Mouse (Mus musculus) intestine, embryonic 15.5 days (tissue): Measurements from ENCODE around the gene Rab3a. TPM values are rescaled to one million over a fixed set of nuclear protein-coding genes. Genes with fewer than 3 reads are reported as not detected.

Experiments
- ATAC-seq: fragments of 200-750 bp; cut with Nextera tagmentation; 2 replicates; pipeline ENCODE4 v1.8.0; 2017; ENCODE audit warnings: moderate TSS enrichment, moderate library complexity
- H3K27ac ChIP-seq: fragments of 300-500 bp; sonication (generic); 2 replicates; pipeline ENCODE4 v1.5.1; 2015; ENCODE audit warnings: mild to moderate bottlenecking, inconsistent platforms
- H3K27me3 ChIP-seq: fragments of 300-500 bp; sonication (generic); replicated peaks from 2 replicates; pipeline ENCODE4 v1.6.1; 2015; ENCODE audit warnings: inconsistent platforms
- H3K36me3 ChIP-seq: fragments of 300-500 bp; sonication (generic); 2 replicates; pipeline ENCODE4 v1.6.1; 2015; ENCODE audit warnings: inconsistent platforms
- H3K4me1 ChIP-seq: fragments of 300-500 bp; sonication (generic); replicated peaks from 2 replicates; pipeline ENCODE4 v1.6.1; 2015; ENCODE audit warnings: inconsistent platforms
- H3K4me2 ChIP-seq: fragments of 300-500 bp; sonication (generic); replicated peaks from 2 replicates; pipeline ENCODE4 v1.6.1; 2015; ENCODE audit warnings: mild to moderate bottlenecking, inconsistent platforms
- H3K4me3 ChIP-seq: fragments of 300-500 bp; sonication (generic); replicated peaks from 2 replicates; pipeline ENCODE4 v1.5.1; 2015; ENCODE audit warnings: inconsistent platforms
- H3K9ac ChIP-seq: fragments of 300-500 bp; sonication (generic); 2 replicates; pipeline ENCODE4 v1.6.1; 2015; ENCODE audit warnings: inconsistent platforms
- H3K9me3 ChIP-seq: fragments of 300-500 bp; sonication (generic); 2 replicates; pipeline ENCODE4 v1.6.1; 2016; ENCODE audit warnings: inconsistent platforms
- WGBS: fragments of 180-500 bp; shearing (Covaris S2); methylation state at CpG from one replicate; pipeline ENCODE4 v1.1.7; 2015; 5-methylcytosine and 5-hydroxymethylcytosine counted together
- polyA plus RNA-seq: library from polyadenylated mRNA; unstranded; fragments of >200 nt; fragmentation: Nextera tagmentation; extraction: Ambion mirVana; gene quantifications from 2 replicates; pipeline ENCODE4 v1.2.1, GENCODE M21; 2015

The Rab3a gene
- polyA plus RNA-seq, 1 experiment from 2014 or later = 24.0 TPM

DNA sequence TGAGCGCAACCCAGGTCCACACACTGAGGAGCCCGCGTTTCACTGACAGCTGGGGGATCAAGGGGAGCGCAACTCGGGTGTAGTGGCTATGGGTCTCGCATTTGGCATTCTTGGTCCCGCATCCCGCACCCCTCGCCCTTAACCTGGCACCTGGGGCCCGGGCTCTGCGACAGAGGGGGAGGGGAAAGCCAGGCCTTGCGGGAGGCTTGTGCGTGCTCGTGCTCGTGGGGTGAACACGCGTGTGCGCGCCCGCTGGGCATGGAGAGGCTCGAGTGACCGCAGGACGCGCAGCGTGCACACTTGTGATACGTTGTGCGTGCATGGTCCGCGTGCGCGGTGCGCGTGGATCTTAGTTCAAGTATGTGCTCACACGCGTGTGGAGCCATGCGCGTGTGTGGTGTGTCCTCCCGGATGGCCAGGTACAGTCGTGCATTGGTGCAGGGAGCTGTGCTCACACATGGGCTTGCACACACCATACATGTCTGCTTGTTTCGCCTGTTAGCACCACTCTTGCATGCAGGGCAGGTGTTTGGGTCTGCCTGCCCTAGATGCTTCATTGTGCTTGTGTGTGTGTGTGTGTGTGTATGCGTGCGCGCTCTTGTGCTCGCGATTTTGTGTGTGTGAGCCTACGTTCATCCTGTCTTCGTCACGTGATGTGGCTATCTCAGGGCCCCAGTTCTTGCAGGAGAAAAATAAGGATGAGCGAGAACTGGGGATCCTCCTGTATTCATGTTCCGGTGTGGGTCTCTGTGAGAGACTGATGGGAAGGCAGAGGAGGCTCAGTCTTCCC, 587 bp downstream of the Rab3a start:
- H3K27me3 ChIP-seq = no peaks in the 10 kb centered on the region
- WGBS = 12% methylated on average over 50 of the region's 50 CpGs
- no peak; the same call in 1 of the 2 replicates for ATAC-seq
- peaks cover 14% of the 10 kb centered on the region for H3K36me3 ChIP-seq
- peak overlapping the region; percentile 36 for H3K27ac ChIP-seq
- peak overlapping the region; percentile 62 for H3K9ac ChIP-seq
- peak overlapping the region; percentile 59 for H3K4me3 ChIP-seq
- H3K4me2 ChIP-seq = peak overlapping the region; percentile 85
- no peaks in the 10 kb centered on the region for H3K9me3 ChIP-seq
- peaks cover 43% of the 10 kb centered on the region for H3K4me1 ChIP-seq

GRCm38 (mm10) chr8:70755661-70756475, 1.4 kb downstream of the Rab3a start:
- Histone ChIP-seq H3K4me3 (peak overlapping the region; percentile 59), H3K9ac (peak overlapping the region; percentile 62; the same call in 1 of the 2 replicates), H3K9me3 (no peaks in the 10 kb centered on the region), H3K27me3 (no peaks in the 10 kb centered on the region), H3K4me1 (peaks cover 49% of the 10 kb centered on the region), H3K27ac (no peak overlapping the region), H3K36me3 (peaks cover 14% of the 10 kb centered on the region), H3K4me2 (peak overlapping the region; percentile 85)
- 81% methylated on average over 24 of the region's 24 CpGs for WGBS
- no peak for ATAC-seq

DNA sequence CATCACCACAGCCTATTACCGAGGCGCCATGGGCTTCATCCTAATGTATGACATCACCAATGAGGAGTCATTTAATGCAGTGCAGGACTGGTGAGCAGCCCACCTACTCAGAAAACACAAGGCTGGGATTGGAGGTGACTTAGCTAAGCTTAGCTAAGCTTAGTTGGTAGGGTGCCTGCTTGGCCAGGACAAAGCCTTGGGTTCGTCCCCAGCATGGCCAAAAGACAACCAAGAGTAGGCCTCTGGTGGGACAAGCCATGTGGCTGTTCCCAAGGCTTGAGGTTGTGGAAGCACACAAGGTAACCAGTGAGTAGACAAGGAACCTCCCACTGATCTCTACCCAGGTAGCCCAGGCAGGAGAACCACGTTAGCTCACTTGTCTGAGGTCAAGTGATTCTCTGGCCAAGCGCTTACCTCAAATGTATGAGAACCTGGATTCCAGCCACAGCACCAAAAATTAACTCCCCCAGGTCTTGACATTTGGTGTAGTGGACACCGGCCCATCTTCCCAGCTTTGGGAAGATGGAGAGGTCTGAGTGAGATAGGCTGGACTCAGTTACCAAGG, 2.1 kb downstream of the Rab3a start:
- H3K4me3 ChIP-seq = no peak overlapping the region
- no peaks in the 10 kb centered on the region for H3K9me3 ChIP-seq
- ATAC-seq = no peak
- no peak overlapping the region for H3K9ac ChIP-seq
- no peaks in the 10 kb centered on the region for H3K27me3 ChIP-seq
- peaks cover 50% of the 10 kb centered on the region for H3K4me1 ChIP-seq
- no peak overlapping the region for H3K27ac ChIP-seq
- peaks cover 14% of the 10 kb centered on the region for H3K36me3 ChIP-seq
- WGBS = 93% methylated on average over 6 of the region's 6 CpGs
- H3K4me2 ChIP-seq = no peak overlapping the region

- Histone ChIP-seq H3K9ac (no peak overlapping the region), H3K9me3 (no peaks in the 10 kb centered on the region), H3K4me2 (no peak overlapping the region), H3K4me3 (no peak overlapping the region), H3K36me3 (peaks cover 14% of the 10 kb centered on the region), H3K27me3 (no peaks in the 10 kb centered on the region), H3K4me1 (peaks cover 45% of the 10 kb centered on the region), H3K27ac (no peak overlapping the region)
- ATAC-seq = no peak
- 76% methylated on average over 22 of the region's 22 CpGs for WGBS
These were observed 3.2 kb downstream of the Rab3a start for GRCm38 (mm10) chr8:70757523-70758307.

DNA sequence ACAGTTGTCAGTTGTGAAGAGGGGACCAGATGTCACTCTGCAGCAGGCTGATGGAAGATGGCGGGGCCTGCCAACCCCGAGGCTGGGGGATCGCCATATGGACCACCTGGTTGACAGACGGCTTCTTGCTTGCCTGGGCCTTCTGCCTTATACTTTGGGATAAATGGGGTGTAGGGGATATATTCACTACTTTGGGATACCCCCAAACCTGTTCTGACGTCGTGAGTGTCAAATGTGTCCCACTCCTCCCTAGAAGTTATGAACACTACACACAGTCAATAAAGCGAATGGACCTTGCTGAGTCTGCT, 3.8 kb downstream of the Rab3a start:
- H3K9ac ChIP-seq = no peak overlapping the region
- H3K4me3 ChIP-seq = no peak overlapping the region
- no peaks in the 10 kb centered on the region for H3K27me3 ChIP-seq
- 87% methylated on average over 7 of the region's 7 CpGs for WGBS
- no peaks in the 10 kb centered on the region for H3K9me3 ChIP-seq
- peaks cover 42% of the 10 kb centered on the region for H3K4me1 ChIP-seq
- peaks cover 17% of the 10 kb centered on the region for H3K36me3 ChIP-seq
- H3K4me2 ChIP-seq = no peak overlapping the region
- no peak for ATAC-seq
- no peak overlapping the region for H3K27ac ChIP-seq

- H3K4me1 ChIP-seq = peaks cover 42% of the 10 kb centered on the region
- 0 out of 2 replicates have a peak overlapping the region, but pooled peaks have one; percentile 94 for H3K4me2 ChIP-seq
- H3K4me3 ChIP-seq = no peak overlapping the region
- 65% methylated on average over 19 of the region's 19 CpGs for WGBS
- no peaks in the 10 kb centered on the region for H3K27me3 ChIP-seq
- no peaks in the 10 kb centered on the region for H3K9me3 ChIP-seq
- ATAC-seq = no peak
- H3K36me3 ChIP-seq = peaks cover 17% of the 10 kb centered on the region
- no peak overlapping the region for H3K9ac ChIP-seq
- H3K27ac ChIP-seq = no peak overlapping the region
These were observed 4.4 kb downstream of the Rab3a start for GRCm38 (mm10) chr8:70758616-70759561.

DNA sequence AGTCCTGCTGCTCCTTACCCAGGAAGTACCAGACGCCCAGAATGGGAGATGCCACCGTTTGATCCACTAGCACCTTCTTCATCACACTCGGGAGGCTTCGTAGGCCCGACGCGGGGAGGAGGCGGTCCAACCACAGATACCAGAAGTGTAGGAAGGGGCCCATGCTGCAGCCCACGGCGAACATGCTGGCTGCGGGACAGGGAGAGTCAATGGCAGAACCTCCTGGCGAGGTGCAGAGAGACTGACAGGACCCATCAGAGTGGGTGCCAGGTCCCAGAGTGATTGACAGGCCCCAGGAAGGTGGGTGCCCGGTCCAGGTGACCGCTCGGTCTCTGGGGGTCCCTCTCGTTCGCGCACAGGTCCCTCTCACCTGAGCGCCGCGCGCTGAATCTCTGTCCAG, 5.9 kb downstream of the Rab3a start:
- H3K9ac ChIP-seq = peak overlapping the region; percentile 84
- peak overlapping the region; percentile 76 for H3K27ac ChIP-seq
- peaks cover 17% of the 10 kb centered on the region for H3K36me3 ChIP-seq
- under 1% methylated on average over 22 of the region's 22 CpGs for whole genome bisulfite sequencing
- H3K27me3 ChIP-seq = no peaks in the 10 kb centered on the region
- peak overlapping the region; percentile 94 for H3K4me2 ChIP-seq
- H3K4me1 ChIP-seq = peaks cover 49% of the 10 kb centered on the region
- H3K9me3 ChIP-seq = no peaks in the 10 kb centered on the region
- H3K4me3 ChIP-seq = peak overlapping the region; percentile 81
- peak; percentile 0; the same call in 1 of the 2 replicates for ATAC-seq

GRCm38 (mm10) chr8:70760775-70761406, 6.4 kb downstream of the Rab3a start, which contains the start of gene Mpv17l2:
Mpv17l2 (minus strand) TSS chr8:70760946.
- peak within 1 kb of the TSS; percentile 81 for H3K4me3 ChIP-seq
- peaks cover 45% of the 10 kb centered on the region for H3K4me1 ChIP-seq
- no peaks in the 10 kb centered on the region for H3K27me3 ChIP-seq
- ATAC-seq = peak; percentile 93
- under 1% methylated on average over 55 of the region's 55 CpGs for WGBS
- peak within 1 kb of the TSS; percentile 76 for H3K27ac ChIP-seq
- peak within 1 kb of the TSS; percentile 94 for H3K4me2 ChIP-seq
- no peaks in the 10 kb centered on the region for H3K9me3 ChIP-seq
- H3K9ac ChIP-seq = peak within 1 kb of the TSS; percentile 84
- peaks cover 17% of the 10 kb centered on the region for H3K36me3 ChIP-seq

DNA sequence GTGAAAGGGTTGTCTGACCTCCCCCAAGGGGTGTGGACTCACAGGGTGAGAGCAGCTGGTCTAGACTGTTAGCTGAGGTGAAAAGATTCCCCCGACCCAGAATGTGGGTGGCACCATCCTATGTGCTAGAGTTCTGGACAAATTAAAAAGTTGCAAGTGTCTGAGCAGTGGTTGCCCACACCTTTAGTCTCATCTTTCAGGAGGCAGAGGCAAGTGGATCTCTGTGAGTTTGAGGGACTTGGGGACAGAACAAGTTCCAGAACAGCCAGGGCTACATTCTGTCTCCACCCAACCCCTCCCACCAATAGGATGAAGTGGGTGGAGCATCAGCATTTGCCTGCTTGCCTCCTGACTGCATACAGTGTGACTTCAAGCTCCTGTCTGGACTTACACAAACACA, 7.6 kb downstream of the Rab3a start:
- Histone ChIP-seq H3K4me1 (peaks cover 53% of the 10 kb centered on the region), H3K27ac (no peak overlapping the region), H3K4me2 (no peak overlapping the region), H3K27me3 (no peaks in the 10 kb centered on the region), H3K36me3 (peaks cover 17% of the 10 kb centered on the region), H3K4me3 (no peak overlapping the region), H3K9ac (no peak overlapping the region), H3K9me3 (no peaks in the 10 kb centered on the region)
- no peak for ATAC-seq
- 75% methylated on average over 1 of the region's 1 CpGs for WGBS

GRCm38 (mm10) chr8:70763354-70763753, 8.9 kb downstream of the Rab3a start:
- Histone ChIP-seq H3K27ac (peak overlapping the region; percentile 89), H3K27me3 (no peaks in the 10 kb centered on the region), H3K4me3 (no peak overlapping the region; the same call in 1 of the 2 replicates), H3K9ac (no peak overlapping the region), H3K36me3 (peaks cover 14% of the 10 kb centered on the region), H3K4me2 (peak overlapping the region; percentile 44), H3K4me1 (peaks cover 56% of the 10 kb centered on the region), H3K9me3 (no peaks in the 10 kb centered on the region)
- WGBS = 7% methylated on average over 3 of the region's 3 CpGs
- ATAC-seq = no peak
